Mouse (Mus musculus): ENCODE measurements at regions not wholly inside any gene's neighbourhood (a gene's known extent, or its start where the extent isn't known, plus 50 kb on each side); places are given as distances from the start of the nearest gene placed in this dataset.

DNA sequence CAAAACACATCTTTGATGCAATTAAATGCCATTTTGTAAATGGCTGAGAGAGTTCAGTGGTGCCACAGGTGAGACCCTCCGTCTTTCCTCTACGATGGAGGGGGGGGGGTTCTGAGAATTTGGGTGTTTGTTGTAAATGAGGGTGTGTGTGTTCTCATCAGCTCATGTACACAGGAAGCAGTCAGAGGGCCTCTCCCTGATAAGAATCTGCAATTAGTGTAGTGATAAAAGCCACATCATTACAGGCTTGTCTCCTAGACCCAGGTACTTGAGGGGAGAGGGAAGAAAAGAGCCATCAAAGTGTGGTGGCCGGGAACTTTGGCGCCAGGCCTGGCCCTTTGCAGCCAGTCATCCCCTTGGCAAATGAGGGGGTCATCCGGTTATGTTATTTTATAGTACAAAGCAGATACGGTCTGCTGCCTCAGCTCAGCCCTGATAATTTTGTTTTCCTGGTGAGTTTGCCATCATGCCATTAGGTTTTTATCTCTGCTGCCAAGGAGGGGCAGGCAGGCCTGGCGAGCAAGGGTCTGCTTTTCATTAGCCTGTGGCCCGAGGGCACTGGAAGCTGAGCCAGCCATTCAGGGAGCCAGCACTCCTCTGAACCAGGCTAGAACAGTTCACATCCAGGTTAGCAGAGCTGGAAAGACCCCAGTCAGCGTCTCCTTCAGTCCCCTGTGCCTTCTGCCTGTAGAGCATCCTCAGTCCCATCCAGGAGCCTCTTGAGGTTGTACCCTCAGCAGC lies 59.7 kb downstream of the H2al1j start:
- intact Hi-C loops (cut with DNase I) = no loop called here
- no peak for DNase-seq (ENCODE audit: low spot score in 2 of 2)

DNA sequence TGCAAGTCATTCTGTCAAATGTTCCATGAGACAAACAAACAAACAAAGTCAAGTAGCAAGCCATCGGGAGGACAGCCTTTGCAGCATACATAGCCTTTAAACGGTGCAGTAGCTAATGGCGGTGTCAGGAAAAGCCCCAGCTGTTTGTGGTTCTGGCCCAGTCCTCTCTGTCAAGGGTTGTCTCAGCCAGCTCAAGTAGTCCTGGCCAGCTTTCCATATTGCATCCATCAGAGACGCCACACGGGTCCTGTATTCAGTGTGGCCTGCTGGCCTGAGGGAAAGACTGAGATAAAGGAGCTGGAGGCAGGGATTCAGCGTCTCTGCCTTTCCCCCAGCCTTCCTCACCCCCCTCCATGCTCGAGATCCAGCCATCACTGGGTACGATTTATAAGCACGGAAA lies 61.2 kb downstream of the H2al1j start:
- DNase-seq (ENCODE audit: low spot score in 2 of 2) = no peak
- intact Hi-C loops (cut with DNase I) = no loop called here

DNA sequence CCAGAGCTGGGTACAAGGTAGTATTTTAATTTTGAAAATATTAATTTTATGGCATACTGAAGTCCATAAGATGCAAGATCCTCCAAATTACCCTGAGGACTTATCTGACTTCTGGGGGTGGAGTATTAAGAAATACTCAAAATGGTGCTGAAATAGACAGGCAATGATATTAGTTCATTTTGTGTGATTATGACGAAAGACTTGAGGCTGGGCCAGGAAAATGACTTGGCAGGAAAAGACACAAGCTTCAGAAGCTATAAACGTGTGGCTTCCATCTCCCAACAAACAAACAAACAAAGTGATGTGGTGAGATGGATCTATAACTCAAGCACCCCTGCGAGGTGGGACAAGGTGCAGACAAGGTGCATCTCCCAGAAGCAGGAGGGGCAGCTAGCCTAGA lies 72.8 kb downstream of the H2al1j start:
- intact Hi-C loops (cut with DNase I) = no loop called here
- no peak for DNase-seq (ENCODE audit: low spot score in 2 of 2)

DNA sequence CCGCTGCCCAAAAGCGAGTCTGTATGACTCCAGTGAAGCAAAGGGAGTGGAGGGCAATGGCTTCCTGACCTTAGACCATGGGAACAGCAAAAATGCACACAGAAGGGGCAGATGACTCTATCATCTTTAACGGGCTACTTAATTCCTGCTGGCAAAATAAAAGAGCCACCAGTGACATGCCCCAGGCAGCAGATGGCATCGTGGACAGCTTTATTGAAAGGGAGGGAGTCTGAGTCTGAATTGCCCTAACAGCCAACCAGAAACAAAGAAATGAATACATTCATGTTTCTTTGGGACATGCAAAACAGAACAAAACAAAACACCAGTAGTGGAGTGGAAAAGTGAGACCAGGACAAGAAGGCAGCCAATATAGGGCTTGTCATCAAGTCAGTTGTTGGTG lies 76.7 kb downstream of the H2al1j start:
- intact Hi-C loops (cut with DNase I) = no loop called here
- no peak for DNase-seq (ENCODE audit: low spot score in 2 of 2)

DNA sequence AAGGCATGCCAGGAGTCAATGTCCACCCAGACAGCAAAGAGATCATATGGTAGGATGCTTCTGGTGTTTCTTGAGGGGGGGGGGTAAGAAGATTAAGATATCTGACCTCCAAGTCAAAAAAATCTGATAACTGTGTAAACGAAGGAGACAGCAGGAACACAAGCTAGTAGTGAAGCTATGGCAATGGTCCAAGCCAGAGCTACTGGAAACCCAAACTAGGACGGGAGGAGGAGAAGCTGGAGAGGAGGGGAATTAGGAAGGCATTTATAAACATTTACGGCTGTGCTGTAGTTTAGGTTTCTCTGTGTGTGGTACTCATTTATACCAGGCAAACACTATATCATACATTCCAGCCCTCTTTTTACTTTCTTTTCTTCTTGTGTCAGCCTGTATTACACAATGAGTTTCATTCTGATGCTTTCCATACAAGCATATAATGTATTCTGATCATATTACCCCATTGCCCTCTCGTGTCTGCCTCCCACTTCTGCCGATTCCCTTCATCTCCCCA lies 84.7 kb downstream of the H2al1j start:
- intact Hi-C loops (cut with DNase I) = no loop called here

DNA sequence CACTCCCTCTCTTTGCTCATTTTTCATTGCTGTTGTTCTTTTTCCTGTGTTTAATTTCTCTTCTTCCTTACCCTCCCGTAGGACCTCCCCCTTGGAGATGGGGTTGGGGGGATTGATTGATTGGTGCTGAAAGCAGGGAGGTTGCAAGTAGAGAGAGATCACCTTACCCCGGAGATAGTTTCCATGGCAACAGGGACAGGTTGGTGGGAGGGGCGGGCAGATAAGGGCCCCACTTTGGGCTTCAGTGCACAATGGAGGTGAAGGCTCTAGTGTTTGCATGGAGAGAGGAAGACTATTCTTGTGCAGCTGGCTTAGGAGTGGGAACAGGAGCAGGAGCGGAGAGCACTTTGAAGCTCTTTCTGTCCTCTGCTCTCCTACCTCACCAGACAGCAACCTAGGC lies 88.0 kb downstream of the H2al1j start:
- intact Hi-C loops (cut with DNase I) = no loop called here
- DNase-seq (ENCODE audit: low spot score in 2 of 2) = no peak

More for the DNA sequence above, 84.7 kb downstream of the H2al1j start:
- DNase-seq (ENCODE audit: low spot score in 2 of 2) = no peak

DNA sequence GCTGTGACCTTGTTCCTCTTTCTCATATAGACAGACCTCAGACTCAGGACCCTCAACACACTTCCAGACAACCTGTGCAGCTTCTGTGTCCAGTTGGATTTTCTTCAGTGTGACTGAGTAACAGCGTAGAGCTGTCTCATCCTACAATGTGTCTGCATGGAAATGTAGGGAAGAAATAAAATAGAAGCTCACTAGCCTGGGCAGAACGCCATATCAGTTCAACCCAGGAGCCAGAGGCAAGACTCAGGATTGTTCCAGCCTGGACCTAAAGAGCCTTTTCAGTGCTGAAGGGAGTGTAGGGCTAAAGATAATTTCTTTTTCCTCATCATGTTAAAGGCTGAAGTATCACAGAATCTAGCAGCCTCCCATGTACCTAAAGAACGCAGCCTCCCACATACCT lies 88.9 kb downstream of the H2al1j start:
- no peak for DNase-seq (ENCODE audit: low spot score in 2 of 2)
- intact Hi-C loops (cut with DNase I) = no loop called here

DNA sequence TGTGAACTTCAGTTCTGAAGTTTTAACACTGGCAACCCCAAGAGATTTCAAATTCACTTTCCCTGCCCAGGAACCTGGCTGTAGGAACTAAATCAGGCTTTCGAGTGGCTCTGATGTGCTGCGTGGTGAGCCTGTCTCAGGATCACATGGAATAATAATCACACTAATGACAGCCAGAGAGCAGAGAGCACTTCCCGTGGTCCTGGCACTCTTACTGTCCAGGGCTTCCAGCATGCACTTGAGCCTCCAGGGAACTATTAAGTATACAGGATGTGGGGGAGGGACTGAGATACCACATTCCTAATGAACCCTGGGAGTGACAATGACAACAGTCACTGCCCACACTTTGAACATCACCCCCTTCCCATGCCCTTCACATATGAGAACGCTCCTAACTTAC lies 90.2 kb downstream of the H2al1j start:
- intact Hi-C loops (cut with DNase I) = no loop called here
- no peak for DNase-seq (ENCODE audit: low spot score in 2 of 2)

DNA sequence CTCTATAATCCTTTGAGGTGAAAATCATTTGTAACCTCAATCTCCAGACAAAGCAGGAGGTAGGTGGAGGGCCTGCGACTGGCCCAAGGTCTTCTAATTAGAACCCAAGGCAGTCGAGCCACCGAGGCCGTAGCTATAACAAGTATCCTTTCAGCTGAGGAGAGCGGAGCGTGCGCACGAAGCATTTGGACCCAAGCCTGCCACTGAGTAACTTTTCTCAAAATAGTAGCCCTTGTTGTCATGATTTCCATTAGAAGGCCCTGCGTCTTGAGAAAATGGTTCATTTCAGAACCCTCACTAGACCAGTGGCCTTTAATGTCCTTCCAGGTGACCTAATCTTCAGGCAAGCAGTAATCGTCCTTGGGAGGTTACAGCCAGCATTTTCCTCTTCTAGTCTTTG lies 90.6 kb downstream of the H2al1j start:
- no peak for DNase-seq (ENCODE audit: low spot score in 2 of 2)
- intact Hi-C loops (cut with DNase I) = no loop called here

DNA sequence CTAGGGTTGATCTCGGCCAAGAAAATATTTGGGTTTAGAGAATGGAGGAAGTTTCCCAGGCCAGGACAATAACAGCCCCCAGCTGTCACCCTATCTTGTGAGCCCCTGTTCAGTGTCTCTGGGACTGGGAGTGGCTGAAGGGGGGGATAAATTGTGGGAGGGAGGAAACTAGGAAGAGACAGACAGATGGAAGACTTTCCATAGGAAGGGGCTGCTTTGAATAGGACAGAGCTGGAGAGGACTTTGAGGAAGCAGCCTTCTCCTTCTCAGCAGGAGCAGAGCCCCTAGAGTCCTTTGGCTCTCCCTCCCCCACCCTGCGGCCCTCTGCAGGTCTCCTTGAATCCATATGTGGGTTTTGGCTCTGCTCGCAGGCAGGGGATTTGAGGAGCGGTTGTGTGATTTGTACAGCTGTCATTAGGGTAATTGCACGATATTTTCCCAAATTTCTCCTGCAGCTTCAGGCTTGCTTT lies 91.6 kb downstream of the H2al1j start:
- intact Hi-C loops (cut with DNase I) = no loop called here
- DNase-seq (ENCODE audit: low spot score in 2 of 2) = no peak

DNA sequence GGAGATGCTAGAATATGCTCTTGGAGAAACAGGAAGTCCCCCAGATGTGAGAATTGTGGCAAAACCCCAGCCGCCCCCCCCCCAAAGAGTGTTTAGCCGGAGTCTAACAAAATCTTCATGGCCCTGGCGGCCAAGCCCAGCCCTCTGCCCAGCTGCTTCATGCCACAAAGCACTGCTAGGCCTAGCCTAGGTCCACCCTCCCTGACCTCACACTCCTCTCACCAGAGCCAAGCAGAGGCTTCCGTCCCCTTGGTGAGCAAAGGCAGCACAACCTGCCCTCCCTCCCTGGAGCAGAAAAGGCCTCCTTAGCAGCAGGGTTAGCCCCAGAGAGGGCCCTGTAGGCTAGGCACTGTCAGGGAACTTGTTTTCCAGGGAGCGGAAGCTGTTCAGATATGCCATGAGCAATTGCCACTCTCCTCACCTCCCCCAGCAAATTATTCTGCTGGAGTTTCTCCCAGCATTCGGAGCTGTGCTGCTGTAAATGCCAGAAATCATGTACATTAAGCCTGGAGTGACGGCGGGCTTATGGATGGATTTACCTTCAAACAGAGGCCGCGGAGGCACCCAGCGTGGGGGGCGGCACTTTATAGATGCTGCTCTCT lies 104.9 kb downstream of the H2al1j start:
- DNase-seq (ENCODE audit: low spot score in 2 of 2) = peak in 1 of 2 experiments; percentile 10
- intact Hi-C loops (cut with DNase I) = no loop called here

DNA sequence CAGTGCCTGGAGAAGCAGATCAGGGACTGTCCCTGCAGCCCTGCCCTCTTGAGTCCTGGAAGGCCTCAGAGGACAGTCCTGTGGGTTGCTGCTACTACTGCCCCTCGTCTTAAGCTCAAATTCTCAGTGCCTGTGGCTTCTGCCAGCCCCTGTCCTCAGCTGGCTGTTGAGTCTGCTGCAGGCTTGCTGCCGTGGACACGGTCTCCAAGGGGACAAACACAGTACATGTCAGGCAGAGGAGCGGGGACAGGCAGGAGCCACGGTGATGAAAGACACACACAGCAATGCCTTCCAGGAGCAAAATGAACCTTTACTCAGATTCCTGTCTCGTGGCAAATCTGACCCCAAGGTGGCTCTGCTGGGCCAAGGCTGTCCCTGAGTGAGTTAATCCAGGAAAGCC lies 107.7 kb downstream of the H2al1j start:
- DNase-seq (ENCODE audit: low spot score in 2 of 2) = peak in 1 of 2 experiments; percentile 25
- intact Hi-C loops (cut with DNase I) = no loop called here

DNA sequence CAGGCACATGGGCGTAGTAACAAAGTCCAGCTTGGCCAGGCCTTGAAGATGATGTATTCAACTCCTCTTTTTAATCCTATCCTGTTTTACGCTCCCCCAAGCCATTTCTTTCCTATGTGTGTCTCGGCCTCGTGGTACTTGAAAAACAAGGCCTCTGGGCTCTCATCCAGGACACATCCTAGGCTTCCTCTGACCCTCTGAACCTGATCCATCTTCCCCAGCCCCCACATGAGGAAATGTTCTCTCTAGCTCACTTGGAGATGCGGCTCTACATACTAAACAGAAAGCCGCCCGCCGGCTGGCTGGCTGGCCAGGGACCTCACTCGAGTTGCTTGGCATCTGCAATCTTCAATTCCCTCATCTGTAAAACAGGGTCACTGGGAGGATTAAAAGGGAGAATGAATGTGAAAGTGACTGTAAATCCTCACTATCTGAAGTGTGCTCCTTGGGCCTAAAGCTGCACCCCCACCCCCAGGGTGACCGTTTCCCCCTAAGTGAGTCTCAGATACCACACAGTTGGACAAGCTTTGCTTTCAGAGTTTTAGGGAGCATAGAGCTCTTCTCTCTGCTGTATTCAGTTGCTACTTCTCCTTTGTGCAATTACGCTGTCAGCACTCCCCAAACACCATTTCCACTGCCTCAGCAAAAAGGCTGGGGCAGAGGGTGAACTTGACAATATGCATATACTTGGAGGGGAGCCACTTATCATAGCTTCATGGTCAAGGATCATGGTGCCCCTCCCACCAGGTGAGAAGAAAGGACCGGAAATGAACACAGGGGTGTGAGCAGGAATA lies 109.7 kb downstream of the H2al1j start:
- DNase-seq (ENCODE audit: low spot score in 2 of 2) = peak; percentile 16 to 41
- intact Hi-C loops (cut with DNase I) = no loop called here

DNA sequence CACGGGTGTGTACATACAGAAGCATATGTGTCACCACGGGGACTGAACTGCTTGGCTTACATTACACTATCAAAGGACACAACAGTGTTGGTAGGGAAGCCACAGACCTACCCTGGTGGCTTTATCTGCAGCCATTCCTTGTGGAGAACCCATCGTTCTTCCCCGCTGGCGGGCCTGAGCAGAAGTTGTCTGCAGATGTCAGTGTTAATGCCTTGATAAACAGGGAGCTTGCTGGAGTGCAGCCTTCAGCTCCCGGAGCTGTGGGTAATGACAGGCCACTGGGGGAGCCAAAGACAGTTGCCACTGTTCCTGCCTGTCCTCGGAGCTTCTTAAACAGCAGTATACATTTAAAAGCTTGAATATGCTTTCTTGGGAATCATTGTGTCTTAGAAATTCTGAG lies 115.9 kb downstream of the H2al1j start:
- no peak for DNase-seq (ENCODE audit: low spot score in 2 of 2)
- intact Hi-C loops (cut with DNase I) = no loop called here

DNA sequence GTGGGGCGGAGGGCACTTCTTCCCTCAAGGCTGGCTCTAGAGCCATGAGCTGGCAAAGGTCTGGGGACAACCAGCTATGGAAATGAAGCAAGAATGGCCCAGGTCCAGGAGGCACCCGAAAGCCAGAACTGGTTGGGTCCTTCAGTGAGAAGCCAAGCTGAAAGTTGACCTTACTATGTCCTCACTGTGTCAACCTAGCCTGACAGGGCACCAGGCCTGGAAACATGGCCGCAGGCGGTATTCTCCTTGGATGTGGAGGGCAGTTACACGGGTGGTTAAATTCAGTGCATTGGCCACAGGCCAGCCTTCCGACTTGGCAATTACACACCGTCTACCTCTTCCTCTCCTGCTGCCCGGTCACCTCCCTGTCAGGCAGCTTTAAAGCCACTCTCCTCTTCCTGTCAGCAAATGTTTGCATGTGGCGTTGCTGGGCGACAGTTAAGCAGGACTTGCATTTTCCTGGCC lies 116.7 kb downstream of the H2al1j start:
- intact Hi-C loops (cut with DNase I) = no loop called here
- no peak for DNase-seq (ENCODE audit: low spot score in 2 of 2)

DNA sequence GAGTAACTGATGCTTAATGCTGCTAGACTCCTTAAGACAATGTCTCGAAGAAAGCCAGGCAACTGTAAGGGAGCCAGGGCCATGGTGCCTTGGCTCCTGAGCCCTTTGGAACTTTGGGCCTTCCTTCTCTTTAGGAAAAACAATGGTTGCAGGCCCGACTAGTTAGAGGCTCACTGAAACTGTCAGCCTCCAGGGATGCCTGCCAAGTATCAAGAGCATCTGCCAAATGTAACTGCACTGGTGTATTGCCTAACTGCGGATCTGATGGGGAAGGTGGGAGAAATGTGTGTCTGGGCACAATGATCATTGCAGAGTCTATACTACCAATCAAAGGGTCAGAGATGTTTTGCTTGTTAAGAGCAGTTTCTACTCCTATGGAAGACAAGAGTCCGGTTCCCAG lies 121.1 kb downstream of the H2al1j start:
- no peak for DNase-seq (ENCODE audit: low spot score in 2 of 2)
- intact Hi-C loops (cut with DNase I) = no loop called here

DNA sequence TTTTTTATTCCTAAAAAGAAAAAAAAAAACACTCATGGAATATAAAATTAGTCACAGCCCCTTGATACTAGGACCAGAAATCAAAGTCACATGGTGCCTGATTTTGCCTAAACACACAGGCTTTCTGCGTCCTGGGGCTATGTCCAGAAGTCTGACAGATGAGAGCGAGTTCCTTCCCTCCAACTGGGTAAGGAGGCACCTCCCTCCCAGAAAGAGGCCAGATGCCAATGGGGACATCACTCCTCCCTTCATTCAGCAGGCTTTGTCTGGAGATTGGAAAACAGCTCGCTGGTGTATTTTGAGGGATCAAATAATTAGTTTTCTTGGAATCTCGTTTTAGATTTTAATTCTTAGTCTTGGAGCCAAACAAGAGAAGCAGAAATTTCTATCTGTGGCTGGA lies 130.9 kb downstream of the H2al1j start:
- intact Hi-C loops (cut with DNase I) = no loop called here
- DNase-seq (ENCODE audit: low spot score in 2 of 2) = no peak

DNA sequence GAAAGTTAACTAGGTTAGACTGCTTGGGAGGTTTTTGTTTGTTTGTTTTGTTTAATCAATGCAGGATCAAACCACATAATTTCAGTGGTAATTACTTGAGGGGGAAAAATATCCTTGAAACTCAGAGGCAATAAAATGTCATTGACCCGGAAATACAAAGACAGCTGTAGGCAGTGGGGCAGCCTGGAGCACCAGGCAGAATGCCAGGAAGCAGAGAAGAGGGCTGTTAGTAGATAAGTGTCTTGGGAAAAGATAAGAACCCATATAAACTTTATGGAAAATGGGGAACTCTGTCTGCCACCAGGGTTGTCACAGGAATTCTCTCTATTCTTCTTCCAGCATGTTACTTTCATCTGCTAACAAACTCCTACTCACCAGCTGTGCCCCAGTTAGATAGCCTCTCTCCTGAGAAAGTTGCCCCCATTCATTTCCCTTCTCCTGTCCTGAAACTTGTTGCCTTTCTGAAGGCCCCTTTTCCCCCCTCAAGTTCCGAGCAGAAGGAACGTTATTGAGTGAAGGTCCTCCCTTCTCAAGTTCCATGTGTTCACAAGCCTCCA lies 136.4 kb downstream of the H2al1j start:
- DNase-seq (ENCODE audit: low spot score in 2 of 2) = no peak
- intact Hi-C loops (cut with DNase I) = no loop called here

DNA sequence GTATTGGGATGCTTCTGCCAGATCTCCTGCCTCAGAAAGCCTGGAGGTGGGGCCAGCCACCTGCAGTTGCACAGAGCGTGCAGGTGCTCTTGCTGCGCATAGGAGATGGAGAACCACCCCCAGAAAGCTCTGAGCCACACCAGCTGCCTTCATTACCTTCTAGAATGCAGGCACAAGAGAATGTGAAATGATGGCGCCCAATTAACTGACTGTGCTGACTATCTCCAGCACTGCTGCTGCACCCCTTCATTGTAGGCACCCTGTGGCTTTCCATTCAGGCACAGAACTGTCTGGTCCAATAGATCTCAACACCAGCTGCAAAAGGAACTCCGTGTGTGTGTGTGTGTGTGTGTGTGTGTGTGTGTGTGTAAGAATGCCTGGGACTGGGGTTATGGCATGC lies 138.6 kb downstream of the H2al1j start:
- intact Hi-C loops (cut with DNase I) = no loop called here
- DNase-seq (ENCODE audit: low spot score in 2 of 2) = no peak

DNA sequence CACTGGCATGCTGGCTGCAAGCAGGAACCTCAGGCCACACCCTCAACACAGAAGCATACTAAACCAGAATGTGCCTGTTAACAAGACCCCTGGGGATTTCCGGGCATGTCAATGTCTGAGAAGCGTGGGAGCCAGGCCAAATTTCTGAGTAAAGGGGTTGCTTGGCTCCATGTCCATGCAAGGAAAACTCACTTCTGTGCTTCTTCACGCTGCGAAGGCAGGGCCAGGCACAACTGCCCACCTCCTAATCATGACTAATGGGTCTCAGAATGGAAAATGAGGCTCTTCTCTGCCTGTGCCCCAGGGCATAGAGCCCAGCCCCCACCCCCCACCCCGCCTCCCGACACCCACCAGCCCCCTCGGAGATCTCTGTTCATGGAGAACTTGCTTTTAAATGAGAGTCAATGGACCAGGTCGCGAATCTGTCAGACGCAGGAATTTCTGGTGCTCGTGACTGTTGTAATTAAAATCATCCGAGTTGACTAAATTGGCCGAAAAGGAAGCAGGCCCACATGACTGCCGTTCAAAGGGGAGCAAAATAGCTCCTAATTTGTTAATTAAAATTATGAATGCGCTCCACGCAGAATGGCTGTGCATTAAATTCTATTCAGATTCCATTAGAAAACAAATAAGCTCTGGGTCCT lies 152.2 kb downstream of the H2al1j start:
- intact Hi-C loops (cut with DNase I) = no loop called here
- DNase-seq (ENCODE audit: low spot score in 2 of 2) = no peak
